Mouse (Mus musculus) cerebellum, adult 2 months (tissue): ENCODE measurements around the gene Zfyve28.

Experiments
- CTCF ChIP-seq: fragments of 200-500 bp; IDR thresholded peaks from 2 replicates; pipeline ENCODE4 v1.5.1; 2011; ENCODE audit warnings: low read depth, mild to moderate bottlenecking, control low read depth, low read length, moderate library complexity, borderline replicate concordance; ENCODE audit not compliant: insufficient read depth
- POLR2A ChIP-seq: fragments of 200-500 bp; IDR thresholded peaks from 2 replicates; pipeline ENCODE4 v1.6.1; 2011; ENCODE audit warnings: low read length, control low read depth, borderline replicate concordance; ENCODE audit not compliant: insufficient read depth

GRCm38 (mm10) chr5:34330136-34330535 is 41.9 kb upstream of the Zfyve28 start:
- TF ChIP-seq POLR2A (no peak), CTCF (no peak)
